Mouse (Mus musculus) thymus, adult 2 months (tissue): ENCODE results near the gene Stk40. TPM values are rescaled to one million over a fixed set of nuclear protein-coding genes. Genes with fewer than 3 reads are reported as not detected.

Source experiments
- DNase-seq: peaks from one replicate; pipeline ENCODE4 v3.0.0; 2021
- H3K27ac ChIP-seq: fragments of 200-500 bp; 2 replicates; pipeline ENCODE4 v1.5.1; 2012; ENCODE audit warnings: low read length, control low read depth; ENCODE audit not compliant: control insufficient read depth, insufficient read depth
- H3K27me3 ChIP-seq: fragments of 200-500 bp; 2 replicates; pipeline ENCODE4 v1.6.1; 2012; ENCODE audit warnings: mild to moderate bottlenecking, low read length, moderate library complexity, mixed read lengths; ENCODE audit not compliant: control insufficient read depth, insufficient read depth
- H3K36me3 ChIP-seq: fragments of 200-500 bp; 2 replicates; pipeline ENCODE4 v1.6.1; 2012; ENCODE audit warnings: mild to moderate bottlenecking, low read length, moderate library complexity; ENCODE audit not compliant: control insufficient read depth, insufficient read depth
- H3K4me1 ChIP-seq: fragments of 200-500 bp; replicated peaks from 2 replicates; pipeline ENCODE4 v1.6.1; 2012; ENCODE audit warnings: low read length; ENCODE audit not compliant: control insufficient read depth, insufficient read depth
- H3K4me3 ChIP-seq: fragments of 200-500 bp; 2 replicates; pipeline ENCODE4 v1.5.1; 2012; ENCODE audit warnings: mild to moderate bottlenecking, low read length, control low read depth, moderate library complexity; ENCODE audit not compliant: control insufficient read depth, insufficient read depth
- CTCF ChIP-seq: fragments of 200-500 bp; IDR thresholded peaks from 2 replicates; pipeline ENCODE4 v1.5.1; 2012; ENCODE audit warnings: mild to moderate bottlenecking, control low read depth, low read length, moderate library complexity, borderline replicate concordance; ENCODE audit not compliant: control insufficient read depth, poor library complexity, insufficient read depth; ENCODE audit errors: extremely low read depth
- POLR2A ChIP-seq: fragments of 200-500 bp; IDR thresholded peaks from 2 replicates; pipeline ENCODE4 v1.6.1; 2012; ENCODE audit warnings: mild to moderate bottlenecking, low read length, control low read depth, moderate library complexity; ENCODE audit not compliant: control insufficient read depth, poor library complexity, insufficient read depth; ENCODE audit errors: extremely low read depth
- WGBS: fragments of 180-500 bp; shearing (Covaris S2); methylation state at CpG from one replicate; pipeline ENCODE4 v1.1.7; 2018; 5-methylcytosine and 5-hydroxymethylcytosine counted together
- polyA plus RNA-seq: library from polyadenylated mRNA; depleted of rRNA; stranded (reverse); fragments of >200 nt; gene quantifications from 2 replicates; pipeline ENCODE4 v1.2.3, GENCODE M21; 2012

Stk40 gene
- polyA plus RNA-seq, 1 experiment: 36.5 TPM

GRCm38 (mm10) chr4:126104261-126105075 is 711 bp downstream of the Stk40 start:
- DNase-seq: no peak
- Histone ChIP-seq H3K36me3 (no peaks in the 10 kb centered on the region), H3K27me3 (no peaks in the 10 kb centered on the region), H3K27ac (peak overlapping the region; percentile 2; the same call in 1 of the 2 replicates), H3K4me1 (peaks cover 12% of the 10 kb centered on the region), H3K4me3 (peak overlapping the region; percentile 72)
- WGBS: 2% methylated on average over 34 of the region's 34 CpGs
- TF ChIP-seq CTCF: no peak
- no peak for TF ChIP-seq POLR2A

- DNase-seq: no peak
- H3K27me3 ChIP-seq: no peaks in the 10 kb centered on the region
- no peak overlapping the region for H3K4me3 ChIP-seq
- 90% methylated on average over 7 of the region's 7 CpGs for WGBS
- no peaks in the 10 kb centered on the region for H3K36me3 ChIP-seq
- TF ChIP-seq CTCF (no peak), POLR2A (no peak)
- no peak overlapping the region for H3K27ac ChIP-seq
- H3K4me1 ChIP-seq: peaks cover 20% of the 10 kb centered on the region
These were observed 1.5 kb downstream of the Stk40 start for GRCm38 (mm10) chr4:126105131-126105783.

GRCm38 (mm10) chr4:126108061-126108740 is 4.4 kb downstream of the Stk40 start:
- no peak overlapping the region for H3K4me3 ChIP-seq
- peaks cover 27% of the 10 kb centered on the region for H3K4me1 ChIP-seq
- no peaks in the 10 kb centered on the region for H3K36me3 ChIP-seq
- H3K27ac ChIP-seq: no peak overlapping the region
- TF ChIP-seq POLR2A (no peak), CTCF (no peak)
- no peak for DNase-seq
- no peaks in the 10 kb centered on the region for H3K27me3 ChIP-seq
- WGBS: 85% methylated on average over 8 of the region's 8 CpGs

GRCm38 (mm10) chr4:126109613-126110373 is 6.0 kb downstream of the Stk40 start:
- 60% methylated on average over 10 of the region's 10 CpGs for WGBS

GRCm38 (mm10) chr4:126110374-126111152 is 6.8 kb downstream of the Stk40 start:
- WGBS: 5% methylated on average over 12 of the region's 12 CpGs
- Histone ChIP-seq H3K4me3 (no peak overlapping the region), H3K36me3 (no peaks in the 10 kb centered on the region), H3K27me3 (no peaks in the 10 kb centered on the region), H3K27ac (peak overlapping the region; percentile 91), H3K4me1 (peaks cover 19% of the 10 kb centered on the region)
- TF ChIP-seq POLR2A (peak; percentile 21; the same call in 1 of the 2 replicates), CTCF (no peak)
- peak; percentile 84 for DNase-seq

More at GRCm38 (mm10) chr4:126109613-126110373, 6.0 kb downstream of the Stk40 start:
- H3K27me3 ChIP-seq: no peaks in the 10 kb centered on the region
- no peak overlapping the region for H3K4me3 ChIP-seq
- peaks cover 19% of the 10 kb centered on the region for H3K4me1 ChIP-seq
- no peak for DNase-seq
- no peaks in the 10 kb centered on the region for H3K36me3 ChIP-seq
- peak overlapping the region; percentile 91 for H3K27ac ChIP-seq
- TF ChIP-seq POLR2A: no peak
- no peak for TF ChIP-seq CTCF
